Comparison of ENCODE assay signal across 9 mouse cellular contexts in genomic region chr16:58409825-58410224, GRCm38 (mm10). TPM values are rescaled to one million over a fixed set of nuclear protein-coding genes. Genes with fewer than 3 reads are reported as not detected.
DNase-seq lines count a peak whose midpoint lies in the region; ATAC-seq lines count a peak whose summit lies in the region.
"Had no signal": no experiment of that assay in that cellular context is flagged by ENCODE, and none has a peak within 500 bp of the region (broad histone marks: within the 10 kb centered on the region; RNA-seq: fewer than 3 reads in every experiment).

No protein-coding gene starts in this region.

- no peaks in the 10 kb centered on the region for H3K36me3 ChIP-seq in heart, embryonic 15.5 days
- no peaks in the 10 kb centered on the region for H3K36me3 ChIP-seq in hindbrain, embryonic 12.5 days
- no peaks in the 10 kb centered on the region for H3K36me3 ChIP-seq in midbrain, embryonic 11.5 days (ENCODE audit: control insufficient read depth, insufficient read depth, low read length)

- intact Hi-C loops in heart, postnatal 10 days (cut with DNase I) = loop anchor here (1.0 to 10.0 kb wide), 3 partner anchors 41 to 995 kb away; no protein-coding TSS in a partner anchor

- H3K4me3 ChIP-seq in heart, embryonic 15.5 days = peak overlapping the region; percentile 98
- peak overlapping the region; percentile 61 for H3K4me3 ChIP-seq in hindbrain, embryonic 12.5 days
- H3K4me3 ChIP-seq in midbrain, embryonic 11.5 days (ENCODE audit: low read depth, low read length) = peak overlapping the region; percentile 64

- H3K9me3 ChIP-seq in heart, embryonic 15.5 days (replicated peaks) = no peaks in the 10 kb centered on the region
- no peaks in the 10 kb centered on the region for H3K9me3 ChIP-seq in hindbrain, embryonic 12.5 days (replicated peaks)
- H3K9me3 ChIP-seq in midbrain, embryonic 11.5 days (ENCODE audit: control insufficient read depth, low read length) = no peaks in the 10 kb centered on the region
- H3K9me3 ChIP-seq: G1E had no signal

- H3K9ac ChIP-seq in heart, embryonic 15.5 days = peak overlapping the region; percentile 96
- peak overlapping the region; percentile 19; the same call in 1 of the 2 replicates for H3K9ac ChIP-seq in hindbrain, embryonic 12.5 days
- H3K9ac ChIP-seq in midbrain, embryonic 11.5 days (ENCODE audit: low read length) = peak overlapping the region; percentile 88

- H3K4me2 ChIP-seq in heart, embryonic 15.5 days = peak overlapping the region; percentile 63
- peak overlapping the region; percentile 71 for H3K4me2 ChIP-seq in hindbrain, embryonic 12.5 days (replicated peaks)
- peak overlapping the region; percentile 74 for H3K4me2 ChIP-seq in midbrain, embryonic 11.5 days

- no peak for DNase-seq in heart, postnatal 10 days
- DNase-seq in adipocyte (ENCODE audit: low spot score) = peak; percentile 41
- no peak for DNase-seq in midbrain, embryonic 11.5 days (ENCODE audit: low spot score, missing footprints)
- DNase-seq in ovary, postnatal 10 days (ENCODE audit: low spot score) = no peak
- DNase-seq in thymus, postnatal 36 days = no peak
- DNase-seq in gastrocnemius, postnatal 25 days = no peak

- ATAC-seq in heart, embryonic 15.5 days (replicated peaks; ENCODE audit: insufficient number of reproducible peaks, insufficient read depth, low FRiP score, low read depth) = no peak
- ATAC-seq in hindbrain, embryonic 12.5 days (ENCODE audit: low FRiP score) = no peak
- no peak for ATAC-seq in midbrain, embryonic 11.5 days (ENCODE audit: low FRiP score)

- no peaks in the 10 kb centered on the region for H3K27me3 ChIP-seq in heart, embryonic 15.5 days
- no peaks in the 10 kb centered on the region for H3K27me3 ChIP-seq in hindbrain, embryonic 12.5 days
- H3K27me3 ChIP-seq in midbrain, embryonic 11.5 days (ENCODE audit: control insufficient read depth, insufficient read depth, low read length) = no peaks in the 10 kb centered on the region

- peak overlapping the region; percentile 93 for H3K27ac ChIP-seq in heart, embryonic 15.5 days
- no peak overlapping the region for H3K27ac ChIP-seq in hindbrain, embryonic 12.5 days
- H3K27ac ChIP-seq in midbrain, embryonic 11.5 days (ENCODE audit: low read depth, low read length) = no peak overlapping the region

- H3K4me1 ChIP-seq in heart, embryonic 15.5 days (replicated peaks) = peaks cover 30% of the 10 kb centered on the region
- peaks cover 31% of the 10 kb centered on the region for H3K4me1 ChIP-seq in hindbrain, embryonic 12.5 days
- H3K4me1 ChIP-seq in midbrain, embryonic 11.5 days (ENCODE audit: control insufficient read depth, insufficient read depth, low read length) = peaks cover 13% of the 10 kb centered on the region

- 23% methylated on average over 7 of the region's 7 CpGs for WGBS in heart, embryonic 15.5 days
- 45% methylated on average over 7 of the region's 7 CpGs for WGBS in hindbrain, embryonic 12.5 days
- 54% methylated on average over 7 of the region's 7 CpGs for WGBS in midbrain, embryonic 11.5 days

RNA-seq across cellular contexts. Expression of gene Dcbld2, which starts 1.6 kb away (rescaled TPM):
- polyA plus RNA-seq in heart, embryonic 15.5 days (2015; fragmentation: Nextera tagmentation; extraction: Ambion mirVana) = 10.7 and 11.7 TPM in 2 replicates
- total RNA-seq in heart, postnatal 10 days (2021) = 10 to 100 TPM; 21.2 to 26.2 TPM
- polyA plus RNA-seq in hindbrain, embryonic 12.5 days (2016; fragmentation: Nextera tagmentation; extraction: Ambion mirVana) = 10.2 and 12.9 TPM in 2 replicates
- polyA plus RNA-seq in midbrain, embryonic 11.5 days (2014; fragmentation: Nextera tagmentation; extraction: Ambion mirVana) = 10.0 and 11.5 TPM in 2 replicates
- total RNA-seq in gastrocnemius, postnatal 25 days (2021) = 1 to 10 TPM; 4.2 to 6.9 TPM

Comparison
In these comparisons a context has a peak if more than half of its experiments do, and no peak if none do; other contexts are left out.
1. H3K9ac ChIP-seq: peak in every context shown above with its lines; median percentile 96 in heart, embryonic 15.5 days; 88 in midbrain, embryonic 11.5 days; 19 in hindbrain, embryonic 12.5 days.